Mouse (Mus musculus): ENCODE measurements around the gene Wwc2. TPM values are rescaled to one million over a fixed set of nuclear protein-coding genes. Genes with fewer than 3 reads are reported as not detected.

The Wwc2 gene
- polyA plus RNA-seq, 1 experiment from 2014 or later, result 4.7 TPM

DNA sequence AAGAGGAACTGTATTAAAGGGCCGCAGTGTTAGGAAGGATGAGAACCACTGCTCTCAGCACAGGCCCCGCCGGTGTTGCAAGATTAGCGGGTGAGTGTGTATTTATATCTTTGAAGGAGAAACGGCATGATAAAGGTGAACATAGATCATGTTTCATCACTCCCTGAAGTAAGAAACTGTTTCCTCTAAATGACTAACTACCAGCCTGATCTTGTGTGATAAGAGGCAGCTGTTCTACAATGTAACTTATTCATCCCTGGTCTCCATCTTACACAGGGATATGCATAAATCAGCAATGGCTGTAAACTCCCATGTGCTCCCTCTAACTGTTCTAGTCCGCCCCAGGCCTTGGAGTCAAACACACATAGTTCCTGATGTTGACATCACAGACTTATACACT, 191.3 kb downstream of the Wwc2 start:
- Histone ChIP-seq H3K9ac (ENCODE audit: low read depth, low read length) (no peak overlapping the region), H3K4me3 (ENCODE audit: low read depth, low read length) (no peak overlapping the region), H3K36me3 (ENCODE audit: control insufficient read depth, insufficient read depth, low read length) (no peaks in the 10 kb centered on the region), H3K27ac (ENCODE audit: low read length) (no peak overlapping the region), H3K4me2 (ENCODE audit: low read length) (no peak overlapping the region), H3K4me1 (ENCODE audit: control insufficient read depth, insufficient read depth, low read length) (no peaks in the 10 kb centered on the region), H3K27me3 (ENCODE audit: control insufficient read depth, insufficient read depth, low read depth, low read length) (no peaks in the 10 kb centered on the region), H3K9me3 (replicated peaks; ENCODE audit: control insufficient read depth, low read length, poor library complexity, severe bottlenecking) (no peaks in the 10 kb centered on the region)
- 90% methylated on average over 6 of the region's 6 CpGs for WGBS
- ATAC-seq, result no peak

- no peak for ATAC-seq
- WGBS, result 65% methylated on average over 9 of the region's 9 CpGs
- Histone ChIP-seq H3K4me2 (ENCODE audit: low read length) (no peak overlapping the region), H3K27ac (ENCODE audit: low read length) (no peak overlapping the region), H3K27me3 (ENCODE audit: control insufficient read depth, insufficient read depth, low read depth, low read length) (no peaks in the 10 kb centered on the region), H3K9me3 (replicated peaks; ENCODE audit: control insufficient read depth, low read length, poor library complexity, severe bottlenecking) (no peaks in the 10 kb centered on the region; the same call in 1 of the 2 replicates), H3K9ac (ENCODE audit: low read depth, low read length) (no peak overlapping the region), H3K4me1 (ENCODE audit: control insufficient read depth, insufficient read depth, low read length) (0 out of 2 replicates have a peak, but pooled peaks cover 3% of the 10 kb centered on the region), H3K4me3 (ENCODE audit: low read depth, low read length) (no peak overlapping the region), H3K36me3 (ENCODE audit: control insufficient read depth, insufficient read depth, low read length) (no peaks in the 10 kb centered on the region)
These were observed 198.7 kb downstream of the Wwc2 start for GRCm38 (mm10) chr8:47791986-47792385.

DNA sequence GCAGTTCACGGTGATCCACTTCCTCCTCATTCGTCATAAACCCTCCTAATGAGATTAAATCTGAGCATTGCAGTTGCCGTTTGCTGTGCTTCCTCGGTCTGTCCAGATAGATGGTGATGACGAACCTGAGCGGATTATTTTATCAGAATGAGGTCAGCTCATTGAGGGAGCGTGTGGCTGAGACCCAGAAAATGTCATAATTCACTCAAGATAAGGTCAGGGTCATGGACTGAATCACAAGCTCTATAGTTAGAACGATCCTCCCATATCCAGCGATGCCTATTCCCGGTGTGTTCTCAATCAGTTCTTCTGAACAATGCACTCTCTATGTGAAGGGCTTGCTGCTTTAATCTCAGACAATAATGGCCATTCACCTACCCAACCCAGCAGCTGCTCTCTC, 203.0 kb downstream of the Wwc2 start:
- no peak for ATAC-seq
- WGBS, result 32% methylated on average over 10 of the region's 10 CpGs
- Histone ChIP-seq H3K4me2 (ENCODE audit: low read length) (peak overlapping the region; percentile 36), H3K27ac (ENCODE audit: low read length) (no peak overlapping the region), H3K9ac (ENCODE audit: low read depth, low read length) (no peak overlapping the region), H3K9me3 (replicated peaks; ENCODE audit: control insufficient read depth, low read length, poor library complexity, severe bottlenecking) (no peaks in the 10 kb centered on the region), H3K4me3 (ENCODE audit: low read depth, low read length) (no peak overlapping the region), H3K4me1 (ENCODE audit: control insufficient read depth, insufficient read depth, low read length) (0 out of 2 replicates have a peak, but pooled peaks cover 3% of the 10 kb centered on the region), H3K36me3 (ENCODE audit: control insufficient read depth, insufficient read depth, low read length) (no peaks in the 10 kb centered on the region), H3K27me3 (ENCODE audit: control insufficient read depth, insufficient read depth, low read depth, low read length) (no peaks in the 10 kb centered on the region)

DNA sequence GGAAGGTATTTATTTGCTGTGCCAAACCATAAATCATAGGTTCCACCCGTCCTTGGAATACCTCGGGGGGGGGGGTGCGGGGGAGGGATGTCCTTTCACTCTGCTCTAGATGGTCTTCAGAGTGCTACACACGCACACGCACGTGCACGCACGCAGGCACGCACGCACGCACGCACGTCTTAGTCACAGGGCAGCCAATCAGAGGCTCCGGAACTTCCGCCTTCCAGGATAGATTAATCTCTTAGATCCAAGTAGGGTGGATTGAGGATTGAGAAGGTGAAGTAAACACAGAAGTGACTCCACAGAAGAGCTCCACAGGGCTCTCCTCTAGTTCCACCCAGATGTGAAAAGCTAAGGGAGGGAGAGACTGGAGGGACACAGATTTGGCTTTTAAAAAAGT, 204.4 kb downstream of the Wwc2 start:
- WGBS, result 98% methylated on average over 15 of the region's 15 CpGs
- Histone ChIP-seq H3K36me3 (ENCODE audit: control insufficient read depth, insufficient read depth, low read length) (no peaks in the 10 kb centered on the region), H3K4me3 (ENCODE audit: low read depth, low read length) (no peak overlapping the region), H3K9me3 (replicated peaks; ENCODE audit: control insufficient read depth, low read length, poor library complexity, severe bottlenecking) (no peaks in the 10 kb centered on the region), H3K27me3 (ENCODE audit: control insufficient read depth, insufficient read depth, low read depth, low read length) (no peaks in the 10 kb centered on the region), H3K9ac (ENCODE audit: low read depth, low read length) (no peak overlapping the region), H3K27ac (ENCODE audit: low read length) (no peak overlapping the region), H3K4me1 (ENCODE audit: control insufficient read depth, insufficient read depth, low read length) (0 out of 2 replicates have a peak, but pooled peaks cover 3% of the 10 kb centered on the region), H3K4me2 (ENCODE audit: low read length) (no peak overlapping the region)
- ATAC-seq, result no peak

DNA sequence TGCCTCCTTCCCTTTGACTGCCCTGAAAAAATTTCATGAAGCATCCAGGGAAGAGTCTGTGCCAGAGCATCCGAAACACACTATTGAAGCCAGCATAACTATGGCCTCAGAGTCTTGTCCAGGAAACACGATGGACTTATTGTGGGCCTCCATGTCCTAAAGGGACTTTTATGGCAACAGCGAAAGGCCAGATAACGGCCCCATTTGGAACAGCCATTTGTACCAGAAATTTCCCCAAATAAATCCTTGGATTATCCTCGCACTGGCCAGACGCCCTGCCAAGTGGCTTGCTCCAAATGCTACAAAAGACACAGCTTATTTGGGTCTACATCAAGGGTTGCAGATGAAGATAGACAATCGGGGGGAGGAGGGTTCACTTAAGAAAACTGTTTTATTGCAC, 206.3 kb downstream of the Wwc2 start:
- Histone ChIP-seq H3K36me3 (ENCODE audit: control insufficient read depth, insufficient read depth, low read length) (no peaks in the 10 kb centered on the region), H3K4me2 (ENCODE audit: low read length) (no peak overlapping the region), H3K27me3 (ENCODE audit: control insufficient read depth, insufficient read depth, low read depth, low read length) (no peaks in the 10 kb centered on the region), H3K4me3 (ENCODE audit: low read depth, low read length) (no peak overlapping the region), H3K9ac (ENCODE audit: low read depth, low read length) (no peak overlapping the region), H3K9me3 (replicated peaks; ENCODE audit: control insufficient read depth, low read length, poor library complexity, severe bottlenecking) (no peaks in the 10 kb centered on the region), H3K27ac (ENCODE audit: low read length) (no peak overlapping the region), H3K4me1 (ENCODE audit: control insufficient read depth, insufficient read depth, low read length) (0 out of 2 replicates have a peak, but pooled peaks cover 3% of the 10 kb centered on the region)
- ATAC-seq, result no peak
- WGBS, result 82% methylated on average over 7 of the region's 7 CpGs

- WGBS, result 96% methylated on average over 6 of the region's 6 CpGs
- Histone ChIP-seq H3K9ac (ENCODE audit: low read depth, low read length) (no peak overlapping the region), H3K36me3 (ENCODE audit: control insufficient read depth, insufficient read depth, low read length) (no peaks in the 10 kb centered on the region), H3K9me3 (replicated peaks; ENCODE audit: control insufficient read depth, low read length, poor library complexity, severe bottlenecking) (no peaks in the 10 kb centered on the region), H3K4me1 (ENCODE audit: control insufficient read depth, insufficient read depth, low read length) (0 out of 2 replicates have a peak, but pooled peaks cover 3% of the 10 kb centered on the region), H3K27me3 (ENCODE audit: control insufficient read depth, insufficient read depth, low read depth, low read length) (no peaks in the 10 kb centered on the region), H3K4me3 (ENCODE audit: low read depth, low read length) (no peak overlapping the region), H3K27ac (ENCODE audit: low read length) (no peak overlapping the region), H3K4me2 (ENCODE audit: low read length) (no peak overlapping the region)
- ATAC-seq, result no peak
These were observed 206.8 kb downstream of the Wwc2 start for GRCm38 (mm10) chr8:47783944-47784343.

DNA sequence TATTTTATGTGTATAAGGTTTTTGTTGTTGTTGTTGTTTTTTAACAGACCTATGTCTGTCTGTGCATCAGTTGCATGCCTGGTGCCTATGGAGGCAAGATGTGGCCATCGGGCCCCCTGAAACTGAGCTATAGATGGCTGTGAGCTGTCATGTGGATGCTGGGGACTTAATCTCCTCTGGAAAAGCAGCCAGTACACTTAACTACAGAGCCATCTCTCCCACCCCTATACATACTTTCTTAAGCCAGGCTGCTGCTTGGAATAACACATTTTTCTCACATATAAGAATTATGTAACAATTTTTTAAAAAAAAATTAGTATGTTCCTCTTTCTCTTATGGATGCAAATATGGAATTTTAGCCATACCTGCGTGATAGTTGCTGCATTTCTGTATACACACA, 207.2 kb downstream of the Wwc2 start:
- no peaks in the 10 kb centered on the region for H3K36me3 ChIP-seq (ENCODE audit: control insufficient read depth, insufficient read depth, low read length)
- ATAC-seq, result no peak
- H3K27ac ChIP-seq (ENCODE audit: low read length), result no peak overlapping the region
- 88% methylated on average over 2 of the region's 2 CpGs for WGBS
- H3K27me3 ChIP-seq (ENCODE audit: control insufficient read depth, insufficient read depth, low read depth, low read length), result no peaks in the 10 kb centered on the region
- H3K4me3 ChIP-seq (ENCODE audit: low read depth, low read length), result no peak overlapping the region
- no peak overlapping the region for H3K4me2 ChIP-seq (ENCODE audit: low read length)
- H3K9ac ChIP-seq (ENCODE audit: low read depth, low read length), result no peak overlapping the region
- no peaks in the 10 kb centered on the region for H3K9me3 ChIP-seq (replicated peaks; ENCODE audit: control insufficient read depth, low read length, poor library complexity, severe bottlenecking)
- H3K4me1 ChIP-seq (ENCODE audit: control insufficient read depth, insufficient read depth, low read length), result 0 out of 2 replicates have a peak, but pooled peaks cover 3% of the 10 kb centered on the region

GRCm38 (mm10) chr8:47781881-47782280, 208.8 kb downstream of the Wwc2 start:
- H3K4me2 ChIP-seq (ENCODE audit: low read length), result no peak overlapping the region
- no peaks in the 10 kb centered on the region for H3K4me1 ChIP-seq (ENCODE audit: control insufficient read depth, insufficient read depth, low read length)
- H3K9me3 ChIP-seq (replicated peaks; ENCODE audit: control insufficient read depth, low read length, poor library complexity, severe bottlenecking), result no peaks in the 10 kb centered on the region
- no peak for ATAC-seq
- no peak overlapping the region for H3K4me3 ChIP-seq (ENCODE audit: low read depth, low read length)
- H3K27me3 ChIP-seq (ENCODE audit: control insufficient read depth, insufficient read depth, low read depth, low read length), result no peaks in the 10 kb centered on the region
- no peak overlapping the region for H3K27ac ChIP-seq (ENCODE audit: low read length)
- H3K36me3 ChIP-seq (ENCODE audit: control insufficient read depth, insufficient read depth, low read length), result no peaks in the 10 kb centered on the region
- H3K9ac ChIP-seq (ENCODE audit: low read depth, low read length), result no peak overlapping the region
- 86% methylated on average over 4 of the region's 4 CpGs for WGBS

DNA sequence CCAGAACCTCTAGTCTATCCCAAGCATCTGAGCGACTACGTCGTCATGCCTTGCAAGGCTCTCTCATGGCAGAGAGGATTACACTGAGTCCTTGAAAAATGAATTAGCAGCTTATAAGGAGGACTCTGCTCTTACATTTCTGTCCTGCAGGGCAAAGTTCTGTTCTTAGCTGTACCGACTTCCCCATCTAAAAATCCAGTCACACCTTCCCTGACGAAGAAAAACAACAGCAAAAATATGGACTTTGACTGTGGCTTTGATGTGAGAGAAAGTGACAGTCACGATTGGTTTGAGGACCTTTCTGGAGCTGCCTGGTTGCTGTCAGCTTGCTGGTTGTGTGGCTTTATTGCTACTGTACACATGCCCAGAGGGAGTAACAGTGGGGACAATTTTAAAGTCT, 211.1 kb downstream of the Wwc2 start:
- Histone ChIP-seq H3K27me3 (ENCODE audit: control insufficient read depth, insufficient read depth, low read depth, low read length) (no peaks in the 10 kb centered on the region), H3K4me2 (ENCODE audit: low read length) (no peak overlapping the region), H3K4me1 (ENCODE audit: control insufficient read depth, insufficient read depth, low read length) (no peaks in the 10 kb centered on the region), H3K36me3 (ENCODE audit: control insufficient read depth, insufficient read depth, low read length) (no peaks in the 10 kb centered on the region), H3K4me3 (ENCODE audit: low read depth, low read length) (no peak overlapping the region), H3K9me3 (replicated peaks; ENCODE audit: control insufficient read depth, low read length, poor library complexity, severe bottlenecking) (no peaks in the 10 kb centered on the region), H3K27ac (ENCODE audit: low read length) (no peak overlapping the region), H3K9ac (ENCODE audit: low read depth, low read length) (no peak overlapping the region)
- no peak; the same call in 1 of the 2 replicates for ATAC-seq
- WGBS, result 73% methylated on average over 6 of the region's 6 CpGs

All from midbrain, embryonic 16.5 days (tissue).